ENCODE assay signal across 26 mouse cellular contexts in genomic region chr19:43902887-43903286, GRCm38 (mm10).
"Had no signal": no experiment of that assay in that cellular context is flagged by ENCODE, and none has a peak within 500 bp of the region (broad histone marks: within the 10 kb centered on the region; RNA-seq: fewer than 3 reads in every experiment).

No protein-coding gene starts in this region.

- H3K4me2 ChIP-seq: heart, embryonic 11.5 days; heart, embryonic 13.5 days; heart, embryonic 15.5 days; hindbrain, embryonic 12.5 days; hindbrain, embryonic 14.5 days; intestine, embryonic 15.5 days; limb, embryonic 12.5 days; liver, embryonic 11.5 days; liver, embryonic 13.5 days; liver, embryonic 15.5 days had no signal

- H3K4me1 ChIP-seq: heart, embryonic 13.5 days; heart, embryonic 15.5 days; limb, embryonic 12.5 days had no signal

- ATAC-seq: hindbrain, embryonic 16.5 days; inflammation-experienced regulatory T-cells, adult 6 months; intestine, embryonic 15.5 days; intestine, postnatal 0 days had no signal

- H3K9me3 ChIP-seq: heart, embryonic 13.5 days; heart, embryonic 15.5 days; hindbrain, embryonic 10.5 days; hindbrain, embryonic 12.5 days; intestine, embryonic 15.5 days; liver, embryonic 13.5 days; liver, embryonic 15.5 days had no signal

- H3K27me3 ChIP-seq: heart, embryonic 13.5 days; heart, embryonic 15.5 days; hindbrain, embryonic 12.5 days; intestine, embryonic 15.5 days; limb, embryonic 12.5 days; liver, embryonic 13.5 days; liver, embryonic 15.5 days had no signal

- H3K9ac ChIP-seq: heart, embryonic 13.5 days; heart, embryonic 15.5 days; hindbrain, embryonic 12.5 days; hindbrain, embryonic 14.5 days; intestine, embryonic 15.5 days; limb, embryonic 12.5 days; liver, embryonic 13.5 days; liver, embryonic 15.5 days had no signal

- H3K27ac ChIP-seq: heart, adult 2 months; heart, embryonic 13.5 days; heart, embryonic 15.5 days; hindbrain, embryonic 10.5 days; hindbrain, embryonic 12.5 days; hindbrain, embryonic 14.5 days; intestine, embryonic 15.5 days; layer of hippocampus, adult 2 months; left cerebral cortex, adult 2 months; limb, embryonic 12.5 days; liver, embryonic 13.5 days; liver, embryonic 15.5 days had no signal

- H3K4me3 ChIP-seq: heart, adult 2 months; heart, embryonic 13.5 days; heart, embryonic 15.5 days; hindbrain, embryonic 10.5 days; hindbrain, embryonic 12.5 days; intestine, embryonic 15.5 days; layer of hippocampus, adult 2 months; left cerebral cortex, adult 2 months; limb, embryonic 12.5 days; liver, embryonic 13.5 days; liver, embryonic 15.5 days had no signal

- DNase-seq: gastrocnemius, postnatal 14 days; gastrocnemius, postnatal 36 days; heart, adult 11 months; heart, adult 2 months; heart, postnatal 14 days; heart, postnatal 4 days; kidney, adult 18-20 months; kidney, adult 8-10 months; kidney, postnatal 10 days; liver; liver, embryonic 13.5 days had no signal
